Mouse (Mus musculus) small intestine, adult 2 months (tissue): ENCODE data around the gene Tprgl. TPM values are rescaled to one million over a fixed set of nuclear protein-coding genes. Genes with fewer than 3 reads are reported as not detected.

Source experiments
- H3K27ac ChIP-seq: fragments of 200-500 bp; 2 replicates; pipeline ENCODE4 v1.5.1; 2012; ENCODE audit warnings: low read depth, low read length, control low read depth, inconsistent platforms; ENCODE audit not compliant: insufficient read depth
- H3K27me3 ChIP-seq: fragments of 200-500 bp; 2 replicates; pipeline ENCODE4 v1.6.1; 2012; ENCODE audit warnings: mild to moderate bottlenecking, moderate library complexity, low read length, inconsistent platforms; ENCODE audit not compliant: control insufficient read depth, insufficient read depth
- H3K36me3 ChIP-seq: fragments of 200-500 bp; 2 replicates; pipeline ENCODE4 v1.6.1; 2012; ENCODE audit warnings: mild to moderate bottlenecking, low read length, control low read depth, inconsistent platforms; ENCODE audit not compliant: control insufficient read depth, insufficient read depth
- H3K4me1 ChIP-seq: fragments of 200-500 bp; 2 replicates; pipeline ENCODE4 v1.6.1; 2012; ENCODE audit warnings: low read length, inconsistent platforms, mixed read lengths; ENCODE audit not compliant: control insufficient read depth, insufficient read depth, insufficient read length
- H3K4me3 ChIP-seq: fragments of 200-500 bp; 2 replicates; pipeline ENCODE4 v1.5.1; 2012; ENCODE audit warnings: low read depth, mild to moderate bottlenecking, control low read depth, inconsistent platforms, low read length, moderate library complexity
- CTCF ChIP-seq: fragments of 200-500 bp; IDR thresholded peaks from 2 replicates; pipeline ENCODE4 v1.5.1; 2012; ENCODE audit warnings: low read depth, mild to moderate bottlenecking, control low read depth, inconsistent platforms, low read length, moderate library complexity, mixed read lengths; ENCODE audit not compliant: insufficient replicate concordance, insufficient read length; ENCODE audit errors: extremely low read depth
- POLR2A ChIP-seq: fragments of 200-500 bp; IDR thresholded peaks from 2 replicates; pipeline ENCODE4 v1.6.1; 2012; ENCODE audit warnings: low read depth, mild to moderate bottlenecking, control low read depth, inconsistent platforms, low read length, moderate library complexity
- WGBS: fragments of 180-500 bp; shearing (Covaris S2); methylation state at CpG from one replicate; pipeline ENCODE4 v1.1.7; 2018; 5-methylcytosine and 5-hydroxymethylcytosine counted together
- polyA plus RNA-seq: library from polyadenylated mRNA; depleted of rRNA; stranded (reverse); fragments of >200 nt; gene quantifications from 2 replicates; pipeline ENCODE4 v1.2.3, GENCODE M21; 2012; rRNA removed

The Tprgl gene
- 74.5 and 129 TPM in 2 replicates for polyA plus RNA-seq

DNA sequence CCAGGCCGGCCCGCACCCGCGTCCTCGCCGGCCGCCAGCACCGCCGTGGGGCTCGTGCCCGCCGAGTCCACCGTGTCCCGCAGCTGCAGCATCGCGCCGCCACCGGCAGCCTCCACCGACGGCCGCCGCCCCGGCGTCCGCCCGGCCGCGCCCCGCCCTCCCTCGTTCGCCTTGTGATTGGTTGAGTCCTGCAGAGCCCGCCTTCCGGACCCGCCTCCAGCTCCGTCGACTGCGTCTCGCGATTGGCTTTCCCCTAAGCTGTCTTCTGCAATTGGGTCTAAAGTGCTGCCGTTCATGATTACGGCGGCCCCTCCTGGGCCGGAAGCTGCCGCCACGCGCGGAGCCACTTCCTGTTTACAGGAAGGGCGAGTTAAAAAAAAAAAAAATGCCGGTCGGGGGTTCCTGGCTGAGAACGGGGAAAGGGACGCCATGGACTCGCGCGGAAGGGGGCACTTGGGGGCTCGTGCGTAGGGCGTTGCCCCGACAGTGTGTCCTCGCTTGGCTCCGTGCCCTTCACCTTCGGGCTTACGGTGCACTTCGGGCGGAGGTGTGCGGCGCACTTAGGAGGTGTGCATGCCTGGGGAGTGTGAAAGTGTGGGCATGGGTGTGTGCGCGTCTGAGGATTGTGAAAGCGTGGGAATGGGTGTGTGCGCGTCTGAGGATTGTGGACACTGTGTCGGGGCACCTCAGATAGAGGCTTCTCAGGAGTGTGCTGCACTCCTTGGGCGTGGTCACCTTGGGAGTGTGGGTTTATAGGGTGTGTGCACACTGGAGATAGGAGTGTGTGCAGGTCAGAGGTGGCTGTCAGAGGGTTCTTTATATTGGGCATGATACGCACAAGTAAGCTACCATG lies at the start of gene Tprgl:
Tprgl (minus strand) TSS at position 129 of the 853 bp plus-strand sequence.
- TF ChIP-seq POLR2A (peak; percentile 59; the same call in 1 of the 2 replicates), CTCF (0 out of 2 replicates have a peak, but pooled peaks have one; percentile 6)
- under 1% methylated on average over 75 of the region's 75 CpGs for WGBS
- peak within 1 kb of the TSS; percentile 90 for H3K27ac ChIP-seq
- peak within 1 kb of the TSS; percentile 97 for H3K4me3 ChIP-seq
- peaks cover 30% of the 10 kb centered on the region for H3K36me3 ChIP-seq
- no peaks in the 10 kb centered on the region for H3K27me3 ChIP-seq
- peaks cover 13% of the 10 kb centered on the region for H3K4me1 ChIP-seq

DNA sequence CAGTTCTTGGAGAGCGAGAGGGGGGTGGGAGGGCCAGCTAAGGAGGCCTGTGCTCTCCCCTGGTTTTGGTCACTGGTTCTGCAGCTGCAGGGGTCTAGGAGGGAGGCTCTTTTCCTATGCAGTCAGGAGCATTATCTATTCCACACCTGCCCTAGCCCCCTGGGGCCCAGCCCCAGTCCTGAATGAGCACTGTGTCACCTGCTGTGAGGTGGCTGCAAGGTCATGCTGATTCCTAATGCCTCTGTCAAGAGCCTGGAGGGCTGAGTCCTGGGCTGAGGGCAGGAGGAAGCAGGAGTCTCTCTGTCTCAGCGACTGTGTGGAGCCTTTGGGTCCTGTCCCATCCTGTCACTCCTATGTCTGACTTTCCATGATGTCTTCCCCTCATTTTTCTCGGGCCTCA lies 49.4 kb upstream of the Tprgl start:
- H3K27me3 ChIP-seq, result no peaks in the 10 kb centered on the region
- H3K4me3 ChIP-seq, result no peak overlapping the region
- no peaks in the 10 kb centered on the region for H3K36me3 ChIP-seq
- 26% methylated on average over 3 of the region's 3 CpGs for WGBS
- peaks cover 5% of the 10 kb centered on the region for H3K4me1 ChIP-seq
- H3K27ac ChIP-seq, result no peak overlapping the region
- TF ChIP-seq CTCF, result no peak
- no peak for TF ChIP-seq POLR2A

GRCm38 (mm10) chr4:154209054-154209453 lies 48.6 kb upstream of the Tprgl start:
- TF ChIP-seq POLR2A (no peak), CTCF (no peak)
- H3K4me3 ChIP-seq, result no peak overlapping the region
- peaks cover 3% of the 10 kb centered on the region; the same call in 1 of the 2 replicates for H3K4me1 ChIP-seq
- H3K27me3 ChIP-seq, result no peaks in the 10 kb centered on the region
- 73% methylated on average over 6 of the region's 6 CpGs for WGBS
- H3K36me3 ChIP-seq, result no peaks in the 10 kb centered on the region
- no peak overlapping the region for H3K27ac ChIP-seq

- no peaks in the 10 kb centered on the region for H3K36me3 ChIP-seq
- peak; percentile 95; the same call in 1 of the 2 replicates for TF ChIP-seq CTCF
- TF ChIP-seq POLR2A, result no peak
- no peaks in the 10 kb centered on the region for H3K27me3 ChIP-seq
- WGBS, result 12% methylated on average over 5 of the region's 5 CpGs
- H3K27ac ChIP-seq, result no peak overlapping the region
- no peak overlapping the region for H3K4me3 ChIP-seq
- no peaks in the 10 kb centered on the region for H3K4me1 ChIP-seq
Measured at GRCm38 (mm10) chr4:154207261-154207660, 46.8 kb upstream of the Tprgl start.

DNA sequence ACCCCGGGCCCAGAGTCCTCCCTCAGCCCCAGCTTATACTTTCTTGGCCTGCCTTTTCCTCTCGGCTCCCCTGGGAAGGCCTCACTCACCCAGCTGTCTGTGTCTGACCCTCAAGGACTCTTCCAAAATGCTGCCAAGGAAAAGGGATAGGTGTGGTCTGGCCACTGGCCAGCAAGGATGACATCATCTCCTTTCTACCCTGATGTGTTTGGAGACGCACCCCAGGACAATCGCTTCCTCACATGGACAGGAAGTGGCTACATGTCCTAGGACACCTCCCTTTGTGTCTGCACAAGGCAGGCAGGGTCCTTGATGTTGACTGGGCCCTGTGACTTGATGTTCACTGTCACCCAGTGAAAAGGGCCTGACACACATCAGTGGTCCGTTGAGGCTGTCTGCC lies 44.9 kb upstream of the Tprgl start:
- 49% methylated on average over 5 of the region's 5 CpGs for WGBS
- no peaks in the 10 kb centered on the region for H3K4me1 ChIP-seq
- H3K27ac ChIP-seq, result no peak overlapping the region
- no peak for TF ChIP-seq CTCF
- no peak for TF ChIP-seq POLR2A
- H3K36me3 ChIP-seq, result no peaks in the 10 kb centered on the region
- no peaks in the 10 kb centered on the region for H3K27me3 ChIP-seq
- no peak overlapping the region for H3K4me3 ChIP-seq

DNA sequence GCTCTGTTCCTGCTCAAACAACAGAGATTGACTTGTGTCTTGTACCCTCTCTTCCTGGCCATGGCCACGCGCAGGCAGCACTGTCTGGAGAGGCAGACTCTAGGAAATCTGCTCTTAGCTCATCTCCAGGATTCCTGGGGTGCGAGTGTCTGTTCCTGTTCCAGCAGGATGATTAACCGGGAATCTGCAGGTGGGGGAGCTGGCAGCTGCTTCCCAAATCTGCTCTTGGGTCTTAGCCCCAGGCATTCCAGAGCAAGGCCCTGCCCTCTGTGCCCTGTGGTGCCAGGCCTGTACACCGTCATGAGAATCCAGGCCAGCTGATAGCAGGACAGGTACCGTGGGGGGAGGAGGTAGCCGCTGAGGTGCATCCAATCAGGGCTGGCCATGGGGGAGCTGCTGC lies 44.1 kb upstream of the Tprgl start:
- no peaks in the 10 kb centered on the region for H3K36me3 ChIP-seq
- no peaks in the 10 kb centered on the region for H3K27me3 ChIP-seq
- no peak overlapping the region for H3K4me3 ChIP-seq
- 76% methylated on average over 7 of the region's 7 CpGs for whole genome bisulfite sequencing
- TF ChIP-seq POLR2A (no peak), CTCF (no peak)
- H3K4me1 ChIP-seq, result no peaks in the 10 kb centered on the region
- H3K27ac ChIP-seq, result no peak overlapping the region

- Histone ChIP-seq H3K4me1 (no peaks in the 10 kb centered on the region), H3K27ac (no peak overlapping the region), H3K36me3 (no peaks in the 10 kb centered on the region), H3K27me3 (no peaks in the 10 kb centered on the region), H3K4me3 (no peak overlapping the region)
- 83% methylated on average over 5 of the region's 5 CpGs for WGBS
- TF ChIP-seq CTCF (no peak), POLR2A (no peak)
Measured at GRCm38 (mm10) chr4:154201511-154201910, 41.0 kb upstream of the Tprgl start.
